ENCODE assay signal across 10 mouse cellular contexts in the genomic region with DNA sequence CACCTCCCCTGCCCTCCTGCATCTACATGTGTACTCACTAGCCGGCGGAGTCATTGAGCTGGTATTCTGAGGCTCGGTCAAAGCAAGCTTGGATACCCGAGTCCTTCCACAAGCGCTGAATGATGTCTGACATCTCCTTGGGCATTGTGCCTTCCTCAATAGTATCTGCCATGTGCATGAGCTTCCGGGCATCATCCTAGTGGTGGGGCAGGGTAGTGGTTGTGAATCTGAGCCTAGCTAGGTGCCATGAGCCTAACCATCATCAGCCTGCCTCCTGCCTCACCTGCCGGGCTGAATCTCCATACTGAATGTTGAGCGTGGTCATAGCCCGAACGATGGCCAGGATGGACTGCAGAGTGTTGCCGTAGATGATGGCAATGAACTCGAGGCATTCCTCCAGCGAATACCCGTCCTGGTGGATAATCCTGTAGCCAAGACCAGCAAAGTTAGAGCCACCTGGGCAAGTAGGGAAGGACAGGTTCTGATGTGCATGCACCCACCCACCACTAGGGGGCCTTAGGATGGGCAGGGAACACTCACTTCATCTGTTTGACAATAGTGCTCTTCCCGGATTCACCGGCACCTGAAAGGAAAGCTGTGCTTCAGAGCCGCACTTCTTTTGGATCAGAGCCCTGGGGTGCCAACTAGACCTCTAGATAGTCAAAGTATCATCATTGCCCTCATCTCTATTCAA. TPM values are rescaled to one million over a fixed set of nuclear protein-coding genes. Genes with fewer than 3 reads are reported as not detected.
A peak's percentile ranks its signal among the peaks of the same experiment; 100 is the strongest.
DNase-seq lines count a peak whose midpoint lies in the region; ATAC-seq and TF ChIP-seq lines count a peak whose summit lies in the region.
"Had no signal": no experiment of that assay in that cellular context is flagged by ENCODE, and none has a peak within 500 bp of the region (broad histone marks: within the 10 kb centered on the region; RNA-seq: fewer than 3 reads in every experiment).

No protein-coding gene starts in this region.

- TF ChIP-seq RAD21 in MEL (IDR thresholded peaks at IDR 0.05; ENCODE audit: low read depth, low read length) = no peak

- TF ChIP-seq EP300 in MEL (IDR thresholded peaks at IDR 0.05; ENCODE audit: low read depth in 1 of 2, low read length in 2 of 2) = no peak

- peak; percentile 56 for DNase-seq in MEL (ENCODE audit: low read depth, low spot score)
- peak; percentile 74 for DNase-seq in embryo, embryonic 10 days (ENCODE audit: low spot score)
- DNase-seq in hindbrain, postnatal 0 days (ENCODE audit: low spot score) = peak; percentile 68
- DNase-seq in thymus, postnatal 4 days = peak; percentile 74
- no peak for DNase-seq in layer of hippocampus, adult 8-10 months (ENCODE audit: low spot score in 2 of 2)

- H3K27ac ChIP-seq in intestine, postnatal 0 days (ENCODE audit: low read depth, low read length) = no peak overlapping the region
- no peak overlapping the region for H3K27ac ChIP-seq in intestine, embryonic 16.5 days (ENCODE audit: low read length)
- H3K27ac ChIP-seq in MEL (ENCODE audit: control insufficient read depth, low read depth, low read length) = no peak overlapping the region
- H3K27ac ChIP-seq in hindbrain, postnatal 0 days = no peak overlapping the region
- H3K27ac ChIP-seq in midbrain, embryonic 13.5 days = no peak overlapping the region
- H3K27ac ChIP-seq: neural tube, embryonic 13.5 days had no signal

- no peaks in the 10 kb centered on the region for H3K79me2 ChIP-seq in MEL (ENCODE audit: control insufficient read depth, insufficient read depth, low read length, poor library complexity)

- no peaks in the 10 kb centered on the region for H3K9me3 ChIP-seq in intestine, postnatal 0 days (ENCODE audit: control insufficient read depth)
- H3K9me3 ChIP-seq in intestine, embryonic 16.5 days (ENCODE audit: control insufficient read depth, low read length) = no peaks in the 10 kb centered on the region
- no peaks in the 10 kb centered on the region for H3K9me3 ChIP-seq in MEL (replicated peaks; ENCODE audit: insufficient read depth, low read length)
- no peaks in the 10 kb centered on the region for H3K9me3 ChIP-seq in hindbrain, postnatal 0 days (ENCODE audit: low read length)
- no peaks in the 10 kb centered on the region for H3K9me3 ChIP-seq in midbrain, embryonic 13.5 days
- H3K9me3 ChIP-seq: neural tube, embryonic 13.5 days had no signal

- H3K36me3 ChIP-seq in intestine, postnatal 0 days (ENCODE audit: control insufficient read depth, insufficient read depth) = no peaks in the 10 kb centered on the region
- H3K36me3 ChIP-seq in intestine, embryonic 16.5 days (ENCODE audit: control insufficient read depth, insufficient read depth, low read length) = no peaks in the 10 kb centered on the region
- H3K36me3 ChIP-seq in MEL (ENCODE audit: control insufficient read depth in 1 of 2, insufficient read depth in 2 of 2, low read length in 2 of 2) = 0 out of 4 replicates have a peak, but pooled peaks cover 0 to 2% of the 10 kb centered on the region in 2 experiments
- no peaks in the 10 kb centered on the region for H3K36me3 ChIP-seq in hindbrain, postnatal 0 days (ENCODE audit: insufficient read depth, low read length)
- peaks cover 7% of the 10 kb centered on the region for H3K36me3 ChIP-seq in midbrain, embryonic 13.5 days

- no peak overlapping the region for H3K9ac ChIP-seq in intestine, postnatal 0 days (ENCODE audit: low read depth, low read length)
- no peak overlapping the region for H3K9ac ChIP-seq in intestine, embryonic 16.5 days (ENCODE audit: low read depth, low read length)
- H3K9ac ChIP-seq in MEL (ENCODE audit: control insufficient read depth, low read depth, low read length, poor library complexity, severe bottlenecking) = no peak overlapping the region
- H3K9ac ChIP-seq in hindbrain, postnatal 0 days (replicated peaks; ENCODE audit: low read length) = no peak overlapping the region
- no peak overlapping the region for H3K9ac ChIP-seq in midbrain, embryonic 13.5 days (replicated peaks)

- peak; percentile 86 for TF ChIP-seq CTCF in intestine, postnatal 0 days (IDR thresholded peaks at IDR 0.05; ENCODE audit: low read depth)
- TF ChIP-seq CTCF in MEL (IDR thresholded peaks at IDR 0.05 in 2 of 3, conservative IDR thresholded peaks at IDR 0.05 in 1 of 3; ENCODE audit: control insufficient read depth in 1 of 3, insufficient read depth in 1 of 3, low read depth in 2 of 3, low read length in 3 of 3, poor library complexity in 1 of 3, severe bottlenecking in 1 of 3) = peak; percentile 58 to 79 (median 72)
- TF ChIP-seq CTCF in hindbrain, postnatal 0 days (IDR thresholded peaks at IDR 0.05; ENCODE audit: low read depth) = peak; percentile 87

- H3K27me3 ChIP-seq in intestine, postnatal 0 days (replicated peaks; ENCODE audit: control insufficient read depth, insufficient read depth, low read length) = peaks cover 17% of the 10 kb centered on the region
- H3K27me3 ChIP-seq in intestine, embryonic 16.5 days (replicated peaks; ENCODE audit: control insufficient read depth, insufficient read depth, low read length) = peaks cover 25% of the 10 kb centered on the region
- peaks cover 6 to 11% of the 10 kb centered on the region in 2 experiments for H3K27me3 ChIP-seq in MEL (ENCODE audit: control insufficient read depth in 1 of 2, insufficient read depth in 2 of 2, low read length in 2 of 2)
- peaks cover 7% of the 10 kb centered on the region for H3K27me3 ChIP-seq in hindbrain, postnatal 0 days (ENCODE audit: insufficient read depth, low read length)
- H3K27me3 ChIP-seq in midbrain, embryonic 13.5 days = peaks cover 37% of the 10 kb centered on the region

- 14% methylated on average over 17 of the region's 17 CpGs for WGBS in intestine, postnatal 0 days
- WGBS in intestine, embryonic 16.5 days = 21% methylated on average over 17 of the region's 17 CpGs
- 18% methylated on average over 17 of the region's 17 CpGs for WGBS in hindbrain, postnatal 0 days
- WGBS in midbrain, embryonic 13.5 days = 23% methylated on average over 17 of the region's 17 CpGs

- no peak overlapping the region for H3K4me3 ChIP-seq in intestine, postnatal 0 days (ENCODE audit: low read depth, low read length)
- H3K4me3 ChIP-seq in intestine, embryonic 16.5 days (ENCODE audit: low read length) = no peak overlapping the region
- H3K4me3 ChIP-seq in MEL (ENCODE audit: control insufficient read depth in 1 of 2, insufficient read depth in 1 of 2, low read depth in 2 of 2, low read length in 2 of 2) = no peak overlapping the region
- H3K4me3 ChIP-seq in hindbrain, postnatal 0 days (ENCODE audit: low read length) = no peak overlapping the region
- no peak overlapping the region for H3K4me3 ChIP-seq in midbrain, embryonic 13.5 days (replicated peaks)
- H3K4me3 ChIP-seq: erythroblast, embryonic 14.5 days had no signal

- H3K4me1 ChIP-seq in intestine, postnatal 0 days (replicated peaks; ENCODE audit: control insufficient read depth, insufficient read depth, low read length) = no peaks in the 10 kb centered on the region; the same call in 1 of the 2 replicates
- H3K4me1 ChIP-seq in intestine, embryonic 16.5 days (ENCODE audit: control insufficient read depth, insufficient read depth, low read length) = peaks cover 16% of the 10 kb centered on the region
- 0 out of 4 replicates have a peak, but pooled peaks cover 0 to 5% of the 10 kb centered on the region in 2 experiments for H3K4me1 ChIP-seq in MEL (ENCODE audit: control insufficient read depth in 1 of 2, insufficient read depth in 2 of 2, low read length in 2 of 2)
- H3K4me1 ChIP-seq in hindbrain, postnatal 0 days (ENCODE audit: insufficient read depth, low read length) = peaks cover 3% of the 10 kb centered on the region; the same call in 1 of the 2 replicates
- peaks cover 16% of the 10 kb centered on the region for H3K4me1 ChIP-seq in midbrain, embryonic 13.5 days (replicated peaks)

- no peak overlapping the region for H3K4me2 ChIP-seq in intestine, postnatal 0 days (replicated peaks; ENCODE audit: low read depth)
- no peak overlapping the region for H3K4me2 ChIP-seq in intestine, embryonic 16.5 days (ENCODE audit: low read depth, low read length)
- peak overlapping the region; percentile 66; the same call in 1 of the 2 replicates for H3K4me2 ChIP-seq in hindbrain, postnatal 0 days (ENCODE audit: low read depth, low read length)
- H3K4me2 ChIP-seq in midbrain, embryonic 13.5 days (replicated peaks) = 0 out of 2 replicates have a peak overlapping the region, but pooled peaks have one; percentile 63

- no peak for ATAC-seq in intestine, postnatal 0 days
- ATAC-seq in intestine, embryonic 16.5 days = no peak
- no peak for ATAC-seq in hindbrain, postnatal 0 days
- peak; percentile 16; the same call in 1 of the 2 replicates for ATAC-seq in midbrain, embryonic 13.5 days

- no peak for TF ChIP-seq POLR2A in MEL (IDR thresholded peaks at IDR 0.05; ENCODE audit: control insufficient read depth in 1 of 2, insufficient read depth in 1 of 2, low read depth in 1 of 2, low read length in 2 of 2, poor library complexity in 1 of 2)

RNA-seq across cellular contexts. Expression of a gene that starts 2.3 kb away (rescaled TPM):
- 1.6 and 1.9 TPM in 2 replicates for polyA plus RNA-seq in intestine, postnatal 0 days (2015; fragmentation: Nextera tagmentation; extraction: Ambion mirVana)
- 0.98 and 1.6 TPM in 2 replicates for polyA plus RNA-seq in intestine, embryonic 16.5 days (2015; fragmentation: Nextera tagmentation; extraction: Ambion mirVana)
- 0.27 TPM in 1 of 2 replicates, not detected in the other for total RNA-seq in MEL (2012; rRNA removed)
- polyA plus RNA-seq in MEL (2012; ENCODE audit: insufficient read depth in 1 of 2, insufficient read length in 2 of 2, low read depth in 1 of 2, low replicate concordance in 2 of 2, missing spikeins in 1 of 2) = 100 to 1,000 TPM in 1 of 2 experiments, not detected in 1; 326 TPM
- 0.52 TPM in 1 of 2 replicates, not detected in the other for total RNA-seq in hindbrain, postnatal 0 days (2014; rRNA removed)
- 2.4 and 2.7 TPM in 2 replicates for polyA plus RNA-seq in hindbrain, postnatal 0 days (2015; fragmentation: Nextera tagmentation; extraction: Ambion mirVana)
- polyA plus RNA-seq in midbrain, embryonic 13.5 days (2015; fragmentation: Nextera tagmentation; extraction: Ambion mirVana) = 2.4 and 2.7 TPM in 2 replicates
- total RNA-seq in layer of hippocampus, adult 8-10 months (2022) = under 1 TPM; 0.14 to 0.43 (median 0.27) TPM
- polyA plus RNA-seq: erythroblast, embryonic 14.5 days had no signal

RNA-seq across cellular contexts. Expression of a gene that starts 7.9 kb away (rescaled TPM):
- 15.5 and 15.6 TPM in 2 replicates for polyA plus RNA-seq in intestine, postnatal 0 days (2015; fragmentation: Nextera tagmentation; extraction: Ambion mirVana)
- 10.1 TPM in 2 replicates for polyA plus RNA-seq in intestine, embryonic 16.5 days (2015; fragmentation: Nextera tagmentation; extraction: Ambion mirVana)
- not detected in 2 replicates for total RNA-seq in MEL (2012; rRNA removed)
- not detected for polyA plus RNA-seq in MEL (2012; ENCODE audit: insufficient read depth in 1 of 2, insufficient read length in 2 of 2, low read depth in 1 of 2, low replicate concordance in 2 of 2, missing spikeins in 1 of 2)
- total RNA-seq in hindbrain, postnatal 0 days (2014; rRNA removed) = 102 and 134 TPM in 2 replicates
- polyA plus RNA-seq in hindbrain, postnatal 0 days (2015; fragmentation: Nextera tagmentation; extraction: Ambion mirVana) = 52.1 and 54.5 TPM in 2 replicates
- polyA plus RNA-seq in midbrain, embryonic 13.5 days (2015; fragmentation: Nextera tagmentation; extraction: Ambion mirVana) = 18.7 and 22.0 TPM in 2 replicates
- 10 to 100 TPM; 61.3 to 74.3 (median 69.2) TPM for total RNA-seq in layer of hippocampus, adult 8-10 months (2022)

RNA-seq across cellular contexts. Expression of a gene that starts 33.0 kb away (rescaled TPM):
- polyA plus RNA-seq in intestine, postnatal 0 days (2015; fragmentation: Nextera tagmentation; extraction: Ambion mirVana) = 3.9 and 4.4 TPM in 2 replicates
- 5.7 and 8.3 TPM in 2 replicates for polyA plus RNA-seq in intestine, embryonic 16.5 days (2015; fragmentation: Nextera tagmentation; extraction: Ambion mirVana)
- not detected in 2 replicates for total RNA-seq in MEL (2012; rRNA removed)
- polyA plus RNA-seq in MEL (2012; ENCODE audit: insufficient read depth in 1 of 2, insufficient read length in 2 of 2, low read depth in 1 of 2, low replicate concordance in 2 of 2, missing spikeins in 1 of 2) = not detected
- 65.4 and 81.3 TPM in 2 replicates for total RNA-seq in hindbrain, postnatal 0 days (2014; rRNA removed)
- 7.5 and 8.7 TPM in 2 replicates for polyA plus RNA-seq in hindbrain, postnatal 0 days (2015; fragmentation: Nextera tagmentation; extraction: Ambion mirVana)
- polyA plus RNA-seq in midbrain, embryonic 13.5 days (2015; fragmentation: Nextera tagmentation; extraction: Ambion mirVana) = 18.9 and 24.6 TPM in 2 replicates
- total RNA-seq in layer of hippocampus, adult 8-10 months (2022) = 1 to 10 TPM; 5.4 to 9.3 (median 6.5) TPM
- polyA plus RNA-seq: erythroblast, embryonic 14.5 days had no signal

RNA-seq across cellular contexts. Expression of a gene that starts 42.1 kb away (rescaled TPM):
- polyA plus RNA-seq in intestine, postnatal 0 days (2015; fragmentation: Nextera tagmentation; extraction: Ambion mirVana) = 245 and 265 TPM in 2 replicates
- 301 and 311 TPM in 2 replicates for polyA plus RNA-seq in intestine, embryonic 16.5 days (2015; fragmentation: Nextera tagmentation; extraction: Ambion mirVana)
- total RNA-seq in MEL (2012; rRNA removed) = 129 and 131 TPM in 2 replicates
- 100 to 1,000 TPM; 137 to 335 TPM for polyA plus RNA-seq in MEL (2012; ENCODE audit: insufficient read depth in 1 of 2, insufficient read length in 2 of 2, low read depth in 1 of 2, low replicate concordance in 2 of 2, missing spikeins in 1 of 2)
- 334 and 369 TPM in 2 replicates for total RNA-seq in hindbrain, postnatal 0 days (2014; rRNA removed)
- polyA plus RNA-seq in hindbrain, postnatal 0 days (2015; fragmentation: Nextera tagmentation; extraction: Ambion mirVana) = 275 and 287 TPM in 2 replicates
- polyA plus RNA-seq in midbrain, embryonic 13.5 days (2015; fragmentation: Nextera tagmentation; extraction: Ambion mirVana) = 399 and 416 TPM in 2 replicates
- total RNA-seq in layer of hippocampus, adult 8-10 months (2022) = 100 to 1,000 TPM; 218 to 272 (median 249) TPM

Comparison
In these comparisons a context has a peak if more than half of its experiments do, and no peak if none do; other contexts are left out.
1. H3K4me2 ChIP-seq: peak in hindbrain, postnatal 0 days (single experiment) and midbrain, embryonic 13.5 days (single experiment); none in intestine, postnatal 0 days (single experiment) and intestine, embryonic 16.5 days (single experiment).
2. DNase-seq: peak in MEL (single experiment), embryo, embryonic 10 days (single experiment), hindbrain, postnatal 0 days (single experiment) and thymus, postnatal 4 days (single experiment); none in layer of hippocampus, adult 8-10 months (0 of 2).
3. RNA of a gene that starts 7.9 kb away (polyA plus RNA-seq): 52.1 to 54.5 TPM in hindbrain, postnatal 0 days, 18.7 to 22.0 TPM in midbrain, embryonic 13.5 days, 15.5 to 15.6 TPM in intestine, postnatal 0 days and 10.1 TPM in intestine, embryonic 16.5 days; not detected in MEL; every median in the first group is over 10 times any median in the second.
4. Peak in every context shown above with its lines, with median percentiles within 50 percentile points of each other: CTCF ChIP-seq.